Mouse (Mus musculus) MEL (cell line): Measurements from ENCODE around the gene Cyp2c23.

Source experiments
- BHLHE40 ChIP-seq: IDR thresholded peaks from 2 replicates; pipeline ENCODE4 v1.6.1; 2012; ENCODE audit warnings: low read depth, mild to moderate bottlenecking, inconsistent platforms, low read length, improper control_type of control experiment, borderline replicate concordance
- CTCF ChIP-seq, 3 experiments: IDR thresholded peaks in 2 of 3; conservative IDR thresholded peaks in 1 of 3; 2 replicates each; pipeline ENCODE4 v1.5.1; 2011 to 2012; ENCODE audit warnings: low read length in 3 of 3, low read depth in 2 of 3, mild to moderate bottlenecking in 2 of 3, improper control_type of control experiment in 1 of 3, inconsistent platforms in 1 of 3, mixed read lengths in 1 of 3, moderate library complexity in 1 of 3; ENCODE audit not compliant: control insufficient read depth in 1 of 3, insufficient read depth in 1 of 3, poor library complexity in 1 of 3, severe bottlenecking in 1 of 3
- ELF1 ChIP-seq: IDR thresholded peaks from 2 replicates; pipeline ENCODE4 v1.6.1; 2014; ENCODE audit warnings: low read depth, mild to moderate bottlenecking, inconsistent platforms, low read length, improper control_type of control experiment, moderate library complexity
- GATA1 ChIP-seq: IDR thresholded peaks from 2 replicates; pipeline ENCODE4 v1.6.1; 2011; ENCODE audit warnings: low read depth, low read length, improper control_type of control experiment
- HCFC1 ChIP-seq: IDR thresholded peaks from 2 replicates; pipeline ENCODE4 v1.6.1; 2012; ENCODE audit warnings: low read depth, mild to moderate bottlenecking, inconsistent platforms, low read length, improper control_type of control experiment, moderate library complexity
- MAFK ChIP-seq: IDR thresholded peaks from 2 replicates; pipeline ENCODE4 v1.6.1; 2011; ENCODE audit warnings: low read depth, mild to moderate bottlenecking, low read length, improper control_type of control experiment, borderline replicate concordance
- MYB ChIP-seq: IDR thresholded peaks from 2 replicates; pipeline ENCODE4 v1.6.1; 2011; ENCODE audit warnings: mild to moderate bottlenecking, low read depth, low read length, improper control_type of control experiment
- POLR2A ChIP-seq, 2 experiments: IDR thresholded peaks; 2 replicates each; pipeline ENCODE4 v1.6.1; 2011 to 2012; ENCODE audit warnings: low read length in 2 of 2, mild to moderate bottlenecking in 2 of 2, control low read depth in 1 of 2, improper control_type of control experiment in 1 of 2, low read depth in 1 of 2, moderate library complexity in 1 of 2; ENCODE audit not compliant: control insufficient read depth in 1 of 2, insufficient read depth in 1 of 2, poor library complexity in 1 of 2
- POLR2AphosphoS5 ChIP-seq: IDR thresholded peaks from 2 replicates; pipeline ENCODE4 v1.6.1; 2012; ENCODE audit warnings: low read depth, borderline replicate concordance, mild to moderate bottlenecking, inconsistent platforms, low read length, moderate library complexity, mixed read lengths
- SMC3 ChIP-seq: IDR thresholded peaks from 2 replicates; pipeline ENCODE4 v1.6.1; 2011; ENCODE audit warnings: low read depth, low read length, improper control_type of control experiment
- TCF12 ChIP-seq: IDR thresholded peaks from 2 replicates; pipeline ENCODE4 v1.6.1; 2014; ENCODE audit warnings: low read depth, mild to moderate bottlenecking, inconsistent platforms, low read length, improper control_type of control experiment, moderate library complexity

GRCm38 (mm10) chr19:44042121-44042520 is 13.1 kb upstream of the Cyp2c23 start:
- no peak for TF ChIP-seq HCFC1
- TF ChIP-seq POLR2A (IDR thresholded peaks at IDR 0.05; ENCODE audit: control insufficient read depth in 1 of 2, insufficient read depth in 1 of 2, low read depth in 1 of 2, low read length in 2 of 2, poor library complexity in 1 of 2): no peak
- TF ChIP-seq SMC3: no peak
- TF ChIP-seq POLR2AphosphoS5: no peak
- TF ChIP-seq CTCF (IDR thresholded peaks at IDR 0.05 in 2 of 3, conservative IDR thresholded peaks at IDR 0.05 in 1 of 3; ENCODE audit: control insufficient read depth in 1 of 3, insufficient read depth in 1 of 3, low read depth in 2 of 3, low read length in 3 of 3, poor library complexity in 1 of 3, severe bottlenecking in 1 of 3): no peak
- TF ChIP-seq GATA1: no peak
- TF ChIP-seq ELF1: no peak
- TF ChIP-seq BHLHE40: no peak
- no peak for TF ChIP-seq MYB
- no peak for TF ChIP-seq MAFK
- no peak for TF ChIP-seq TCF12
